Mouse (Mus musculus) fat pad, adult 2 months (tissue): ENCODE measurements at regions not wholly inside any gene's neighbourhood (a gene's known extent, or its start where the extent isn't known, plus 50 kb on each side); places are given as distances from the start of the nearest gene placed in this dataset.

Source experiments
- DNase-seq: peaks from one replicate; pipeline ENCODE4 v3.0.0-alpha.2; 2011; ENCODE audit warnings: low read depth, low spot score; ENCODE audit errors: extremely low read depth

- DNase-seq: no peak
These were observed 344.7 kb upstream of the Nfe2l3 start for GRCm38 (mm10) chr6:51087806-51088205.

- DNase-seq: no peak
These were observed 343.7 kb upstream of the Nfe2l3 start for GRCm38 (mm10) chr6:51088641-51089372.

- peak; percentile 94 for DNase-seq
These were observed 339.3 kb upstream of the Nfe2l3 start for GRCm38 (mm10) chr6:51093196-51093595.

GRCm38 (mm10) chr6:51094304-51094703 is 338.2 kb upstream of the Nfe2l3 start:
- DNase-seq: peak; percentile 84

- DNase-seq: no peak
These were observed 335.0 kb upstream of the Nfe2l3 start for GRCm38 (mm10) chr6:51097488-51097887.

GRCm38 (mm10) chr6:51100341-51100740 is 332.1 kb upstream of the Nfe2l3 start:
- no peak for DNase-seq

GRCm38 (mm10) chr6:51103236-51103635 is 329.2 kb upstream of the Nfe2l3 start:
- DNase-seq: no peak

- DNase-seq: no peak
These were observed 328.1 kb upstream of the Nfe2l3 start for GRCm38 (mm10) chr6:51104336-51104735.

GRCm38 (mm10) chr6:51108336-51108956 is 324.0 kb upstream of the Nfe2l3 start:
- DNase-seq: no peak

GRCm38 (mm10) chr6:51110596-51110995 is 321.9 kb upstream of the Nfe2l3 start:
- DNase-seq: no peak

- DNase-seq: no peak
These were observed 317.7 kb upstream of the Nfe2l3 start for GRCm38 (mm10) chr6:51114604-51115333.

GRCm38 (mm10) chr6:51118833-51119535 is 313.5 kb upstream of the Nfe2l3 start:
- no peak for DNase-seq

- no peak for DNase-seq
These were observed 312.7 kb upstream of the Nfe2l3 start for GRCm38 (mm10) chr6:51119691-51120302.

- DNase-seq: no peak
These were observed 309.5 kb upstream of the Nfe2l3 start for GRCm38 (mm10) chr6:51122941-51123340.

- DNase-seq: no peak
These were observed 304.6 kb upstream of the Nfe2l3 start for GRCm38 (mm10) chr6:51127851-51128250.

GRCm38 (mm10) chr6:51129096-51129495 is 303.4 kb upstream of the Nfe2l3 start:
- no peak for DNase-seq

- DNase-seq: no peak
These were observed 302.9 kb upstream of the Nfe2l3 start for GRCm38 (mm10) chr6:51129591-51129990.

GRCm38 (mm10) chr6:51144762-51145161 is 287.7 kb upstream of the Nfe2l3 start:
- DNase-seq: no peak

GRCm38 (mm10) chr6:51145863-51146262 is 286.6 kb upstream of the Nfe2l3 start:
- no peak for DNase-seq

GRCm38 (mm10) chr6:51148821-51149220 is 283.6 kb upstream of the Nfe2l3 start:
- DNase-seq: no peak

- no peak for DNase-seq
These were observed 282.4 kb upstream of the Nfe2l3 start for GRCm38 (mm10) chr6:51150066-51150465.
